Mouse (Mus musculus) inflammation-experienced regulatory T-cells, adult 6 months (primary cell): Measurements from ENCODE around the gene Rmnd5a. TPM values are rescaled to one million over a fixed set of nuclear protein-coding genes. Genes with fewer than 3 reads are reported as not detected.
"Not testable (repeated sequence)": the region's sequence is repeated elsewhere in the genome, so short reads cannot be mapped to it uniquely, and the experiment has no call there.

Source experiments
- ATAC-seq: one replicate; pipeline ENCODE4 v1.8.0; 2017
- polyA plus RNA-seq, 3 experiments: library from polyadenylated mRNA; unstranded; fragments of 100-300 nt; shearing (Covaris generic); gene quantifications; one replicate each; pipeline ENCODE4 v1.2.1; 2017

Gene Rmnd5a
- polyA plus RNA-seq, result 10 to 100 TPM; 12.3 to 17.7 (median 13.4) TPM

DNA sequence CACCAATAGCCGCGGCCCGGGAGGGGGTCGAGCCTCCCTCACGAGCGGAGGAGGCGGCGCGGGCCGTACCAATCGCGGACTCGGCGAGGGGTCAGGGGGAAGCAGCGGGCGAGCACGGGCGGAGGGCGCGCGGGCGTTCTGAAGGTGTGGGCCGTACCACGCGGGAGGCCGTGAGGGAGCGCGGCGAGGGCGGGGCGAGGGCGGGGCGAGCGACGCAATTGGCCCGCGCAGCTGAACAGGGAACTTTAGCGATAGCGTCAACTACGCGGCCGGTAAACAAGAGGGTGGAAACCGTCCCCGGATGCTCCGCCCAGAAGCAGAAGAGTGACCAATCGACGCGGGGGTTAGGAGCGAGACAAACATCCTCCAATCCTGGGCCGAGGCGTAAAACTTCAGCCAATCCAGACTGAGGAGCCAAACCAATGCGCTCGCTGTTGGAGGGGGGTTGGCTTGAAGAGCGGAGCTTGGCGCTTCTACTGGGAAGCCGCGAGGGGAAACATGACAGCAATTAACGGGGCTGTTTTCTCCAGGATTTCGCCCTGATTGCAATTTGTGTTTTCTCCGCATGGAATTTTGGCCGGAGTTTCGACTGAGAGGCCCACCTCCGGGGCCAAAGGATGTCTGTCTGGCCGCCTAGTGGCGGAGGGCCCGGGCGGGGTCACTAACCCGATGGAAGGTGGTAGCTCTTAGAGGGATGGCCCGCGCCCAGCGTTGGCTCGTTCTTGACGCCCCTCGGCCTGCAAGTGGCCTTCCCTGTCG is at the start of gene Rmnd5a:
Gene Rmnd5a (minus strand): TSS at position 146 of the 759 bp plus-strand sequence.
- peak; percentile 93 for ATAC-seq

DNA sequence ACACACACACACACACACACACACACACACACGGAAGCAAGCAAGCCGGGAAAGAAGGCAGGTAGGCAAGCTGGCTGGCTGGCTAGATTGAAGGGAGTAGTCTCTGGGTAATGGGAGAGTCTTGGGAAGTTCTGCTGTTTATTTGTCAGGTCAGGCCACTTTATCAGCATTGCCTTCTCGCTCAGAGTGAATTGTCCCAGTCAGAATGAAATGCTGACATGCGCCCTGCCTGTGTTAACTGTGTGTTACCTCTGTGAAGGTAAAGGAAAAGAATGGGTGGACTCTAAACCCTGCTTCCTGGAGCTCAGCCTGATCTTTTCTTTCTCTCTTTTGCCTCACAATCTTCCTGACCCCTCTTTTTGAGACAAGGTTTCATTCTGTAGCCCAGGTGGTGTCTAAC is 47.5 kb upstream of the Rmnd5a start:
- no peak for ATAC-seq

DNA sequence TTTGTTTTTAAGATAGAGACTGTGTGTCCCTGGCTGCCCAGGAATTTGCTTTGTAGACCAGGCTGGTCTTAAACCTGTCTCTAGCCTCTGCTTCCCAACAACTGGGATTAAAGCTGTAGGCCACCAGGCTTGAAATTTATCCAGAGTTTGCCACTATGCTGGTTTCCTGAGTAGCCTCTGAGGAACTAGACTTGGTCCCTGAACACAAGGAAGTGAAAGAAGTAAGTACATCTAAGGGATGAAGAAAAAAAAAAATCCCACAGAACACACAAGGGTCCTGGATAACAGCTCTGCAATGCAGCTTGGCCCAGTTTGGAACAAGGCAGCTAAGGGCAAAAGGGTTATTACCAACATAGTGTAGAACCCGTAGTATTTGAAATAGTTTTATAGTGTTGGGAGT is 46.4 kb upstream of the Rmnd5a start:
- no peak for ATAC-seq

DNA sequence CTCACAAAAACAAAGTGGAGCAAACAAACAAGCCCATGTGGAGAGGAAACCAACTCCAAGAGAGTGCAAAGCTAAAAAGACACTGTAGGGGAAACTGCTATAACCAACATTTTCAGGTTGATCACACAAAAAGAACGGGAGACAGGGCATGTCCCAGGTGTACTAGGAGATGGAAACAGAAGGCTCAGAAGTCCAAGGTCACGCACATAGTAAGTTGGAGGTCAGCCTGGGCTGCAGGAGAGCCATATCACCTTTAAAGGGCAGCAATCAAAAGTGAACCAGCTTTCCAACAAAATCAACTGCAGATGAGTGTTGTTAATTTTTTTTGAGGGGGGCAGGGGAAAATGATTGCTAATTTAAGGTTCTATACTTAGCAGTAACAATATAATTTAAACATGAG is 45.8 kb upstream of the Rmnd5a start:
- no peak for ATAC-seq

DNA sequence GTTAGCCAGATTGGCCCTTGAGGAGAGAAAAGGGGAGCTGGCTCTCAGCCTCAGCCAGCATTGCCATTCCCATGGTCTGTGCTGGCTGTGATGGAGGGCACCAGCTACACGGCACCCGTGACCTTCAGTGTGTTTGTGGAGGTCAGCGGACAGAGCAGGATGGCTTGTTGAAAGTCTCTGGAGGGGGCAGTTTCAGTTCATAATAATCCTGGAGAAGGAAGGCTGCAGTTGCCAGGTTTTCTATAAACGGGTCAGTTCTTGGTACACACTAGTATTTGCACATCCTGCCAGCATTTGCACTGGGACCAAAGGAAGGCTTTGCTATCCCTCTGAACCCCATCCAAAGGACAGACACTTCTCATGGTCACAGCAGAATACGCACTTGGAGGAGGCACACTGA is 44.8 kb upstream of the Rmnd5a start:
- no peak for ATAC-seq

DNA sequence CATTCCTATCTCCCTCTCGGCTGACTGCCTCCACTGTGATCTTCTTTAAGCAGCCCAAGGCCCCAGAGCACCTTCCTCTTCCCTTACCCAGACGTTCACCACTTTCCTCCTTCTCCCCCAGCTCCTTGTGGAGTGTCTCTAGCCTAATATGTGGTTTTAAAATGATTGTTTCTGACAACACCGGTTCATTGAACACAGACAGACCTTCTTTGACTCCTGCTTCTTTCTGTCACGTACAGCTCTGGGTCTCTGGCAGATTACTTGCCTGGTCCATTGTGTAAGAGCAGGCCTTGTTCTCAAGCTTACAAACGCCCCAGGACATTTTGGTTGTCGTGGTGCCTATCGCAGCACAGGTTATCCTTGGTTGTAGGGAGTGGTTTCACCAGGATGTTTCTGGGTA is 40.7 kb upstream of the Rmnd5a start:
- no peak for ATAC-seq

DNA sequence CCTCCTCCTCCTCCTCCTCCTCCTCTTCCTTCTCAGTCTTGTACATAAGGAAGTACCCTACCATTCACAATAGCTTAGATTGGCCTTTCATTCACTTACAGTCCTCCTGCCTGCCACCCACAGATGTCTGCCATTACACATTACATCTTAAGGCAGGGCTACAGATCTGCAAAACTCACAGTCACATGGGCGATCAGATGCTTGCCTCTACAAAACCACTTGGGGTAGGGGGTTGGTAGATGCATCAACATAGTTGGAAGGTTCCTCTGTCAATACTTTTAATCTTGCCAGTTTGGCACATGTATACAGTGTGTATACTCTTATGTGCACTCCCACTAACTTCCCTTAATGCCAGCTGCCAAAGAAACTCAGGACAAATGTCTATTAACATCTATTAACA is 39.7 kb upstream of the Rmnd5a start:
- no peak for ATAC-seq

DNA sequence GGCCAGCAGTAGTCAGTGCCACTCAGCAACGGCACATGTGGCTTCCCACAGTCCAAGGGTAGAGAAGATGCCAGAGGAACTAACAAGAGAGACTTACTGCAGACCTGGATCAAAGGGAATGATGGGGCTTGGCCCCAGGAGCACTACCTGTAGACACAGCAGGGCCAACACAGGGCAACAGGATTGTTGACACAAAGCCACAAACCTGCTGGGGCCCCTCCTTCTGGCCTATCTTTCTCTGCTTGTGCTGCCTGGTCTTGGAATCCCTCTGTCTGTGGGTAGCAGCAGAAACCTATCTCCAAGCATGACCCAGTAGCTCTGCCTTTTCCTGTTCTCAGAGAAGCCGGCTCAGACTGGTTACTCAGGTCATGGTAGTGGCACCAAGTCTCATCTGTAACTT is 39.2 kb upstream of the Rmnd5a start:
- not testable (repeated sequence) for ATAC-seq

DNA sequence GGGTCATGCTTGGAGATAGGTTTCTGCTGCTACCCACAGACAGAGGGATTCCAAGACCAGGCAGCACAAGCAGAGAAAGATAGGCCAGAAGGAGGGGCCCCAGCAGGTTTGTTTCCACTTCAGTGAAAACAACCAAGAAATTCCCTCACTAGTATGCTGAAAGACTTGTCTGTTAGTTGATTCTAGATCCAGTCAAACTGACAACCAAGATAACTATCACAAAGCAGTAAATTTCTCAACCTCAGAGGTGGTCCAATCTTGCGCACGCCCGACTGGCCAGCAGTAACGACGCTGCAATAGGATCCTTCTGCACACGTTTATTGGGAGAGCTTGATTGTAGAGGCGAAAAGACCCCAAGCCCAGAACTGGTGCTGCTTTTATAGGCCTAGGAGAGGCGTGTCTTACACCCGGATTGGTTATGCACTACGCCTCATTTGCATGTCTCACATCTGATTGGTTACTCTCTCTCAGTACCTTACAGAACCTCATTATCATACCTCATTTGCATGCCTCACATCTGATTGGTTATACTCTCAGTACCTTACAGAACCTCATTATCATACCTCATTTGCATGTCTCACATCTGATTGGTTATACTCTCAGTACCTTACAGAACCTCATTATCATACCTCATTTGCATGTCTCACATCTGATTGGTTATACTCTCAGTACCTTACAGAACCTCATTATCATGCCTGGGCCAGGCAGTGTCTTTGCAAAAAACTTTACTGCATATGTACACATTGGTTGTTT is 38.6 kb upstream of the Rmnd5a start:
- not testable (repeated sequence) for ATAC-seq

DNA sequence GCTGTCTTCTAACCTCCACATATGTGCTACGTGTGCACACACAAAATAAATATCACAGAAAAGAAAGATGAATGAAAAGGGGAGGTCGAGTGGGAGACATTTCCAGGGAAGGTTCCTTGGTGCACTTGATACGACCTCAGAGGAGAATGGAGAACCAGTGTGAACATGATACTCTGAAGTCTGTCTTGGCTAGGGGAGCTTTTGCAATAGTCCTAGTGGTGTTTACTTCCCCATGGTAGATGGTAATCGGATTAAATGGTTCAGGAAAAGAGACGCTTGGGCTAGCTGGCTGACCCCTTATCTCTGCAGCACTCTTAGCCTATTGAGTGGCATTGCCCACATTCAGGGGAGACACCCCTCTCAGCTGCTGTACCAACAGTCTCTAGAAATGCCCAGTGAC is 36.3 kb upstream of the Rmnd5a start:
- no peak for ATAC-seq

DNA sequence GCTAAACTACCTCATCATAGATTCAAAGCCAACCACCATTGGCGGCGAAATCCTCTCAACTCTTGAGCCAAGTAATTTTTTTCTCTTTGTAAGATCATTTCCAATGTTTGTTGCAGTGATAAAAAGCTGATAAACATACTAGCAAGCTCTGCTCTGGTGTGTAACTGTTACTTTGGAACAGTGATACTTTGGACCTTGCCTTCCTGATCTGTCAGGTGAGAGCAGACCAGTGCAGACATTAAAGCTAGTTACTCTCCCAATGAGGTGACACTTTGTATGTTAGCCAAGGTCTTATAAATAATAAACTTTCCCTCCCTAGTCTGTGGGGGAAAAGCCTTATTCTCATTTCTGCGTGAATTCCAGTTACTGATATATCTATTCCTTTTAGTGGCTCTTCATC is 35.2 kb upstream of the Rmnd5a start:
- ATAC-seq, result no peak

DNA sequence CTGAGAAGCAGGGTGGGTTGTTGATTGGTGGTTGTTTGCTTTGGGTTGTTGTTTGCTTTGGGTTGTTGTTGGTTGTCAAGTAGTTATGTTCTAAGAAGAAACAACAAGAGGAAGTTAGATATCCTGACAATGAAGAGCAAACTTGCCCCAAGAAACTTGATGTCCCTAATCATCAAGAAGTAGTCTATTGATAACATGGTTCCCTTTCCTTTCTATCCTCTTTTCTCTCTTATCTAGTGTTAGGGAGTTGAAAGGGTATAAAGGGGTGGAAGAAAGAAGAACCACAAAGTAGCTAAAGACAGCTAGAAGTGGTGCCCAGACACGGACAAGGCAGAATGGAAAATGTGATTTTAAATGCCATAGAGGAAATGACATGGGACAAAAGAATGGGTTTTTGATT is 32.3 kb upstream of the Rmnd5a start:
- no peak for ATAC-seq

DNA sequence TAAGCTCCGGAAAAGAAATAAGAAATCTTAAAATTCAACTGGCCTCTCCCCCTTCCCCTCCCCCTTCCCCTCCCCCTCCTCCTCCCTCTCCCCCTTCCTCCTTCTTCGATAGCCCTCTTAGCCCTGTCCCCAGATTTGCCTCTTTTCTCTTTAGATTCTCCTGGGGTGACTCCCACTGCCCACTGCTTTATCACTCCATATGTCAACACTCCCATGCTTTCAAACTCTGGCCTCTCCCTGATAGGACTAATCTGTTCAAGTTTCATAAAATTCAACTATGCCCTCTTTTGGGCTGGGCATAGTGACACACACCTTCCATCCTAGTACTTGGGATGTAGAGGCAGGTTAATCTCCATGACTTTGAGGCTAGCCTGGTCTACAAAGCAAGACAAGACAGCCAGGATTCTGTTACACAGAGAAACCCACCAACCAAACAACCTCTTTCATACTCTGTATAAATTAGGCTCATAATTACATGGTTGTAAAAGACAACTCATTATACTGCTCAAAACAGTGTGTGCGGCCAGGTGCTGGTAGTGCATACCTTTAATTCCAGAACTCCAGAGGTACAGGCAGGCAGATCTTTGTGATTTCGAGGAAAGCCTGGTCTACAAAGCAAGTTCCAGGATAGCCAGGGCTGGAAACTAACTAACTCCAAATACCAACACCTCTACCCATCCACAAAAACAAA is 31.5 kb upstream of the Rmnd5a start:
- no peak for ATAC-seq

DNA sequence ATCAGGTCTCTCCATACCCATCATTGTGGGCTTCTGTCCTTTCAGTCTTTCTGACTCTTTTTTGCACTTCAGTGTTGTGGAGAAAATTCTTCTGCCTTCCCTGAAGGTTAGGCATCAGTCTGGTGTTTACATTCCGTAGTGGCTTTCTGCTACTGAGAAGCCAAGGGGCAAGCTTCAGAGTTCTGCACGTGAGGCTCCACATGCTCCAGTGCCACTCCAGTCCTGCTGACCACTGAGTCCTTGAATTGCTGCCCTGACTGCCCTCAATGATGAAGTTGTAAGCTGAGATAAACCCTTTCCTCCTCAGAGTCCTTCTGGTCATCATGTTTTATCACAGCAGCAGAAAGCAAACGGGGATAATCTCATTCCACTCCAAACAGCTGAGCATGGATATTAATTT is 28.9 kb upstream of the Rmnd5a start:
- ATAC-seq, result no peak

DNA sequence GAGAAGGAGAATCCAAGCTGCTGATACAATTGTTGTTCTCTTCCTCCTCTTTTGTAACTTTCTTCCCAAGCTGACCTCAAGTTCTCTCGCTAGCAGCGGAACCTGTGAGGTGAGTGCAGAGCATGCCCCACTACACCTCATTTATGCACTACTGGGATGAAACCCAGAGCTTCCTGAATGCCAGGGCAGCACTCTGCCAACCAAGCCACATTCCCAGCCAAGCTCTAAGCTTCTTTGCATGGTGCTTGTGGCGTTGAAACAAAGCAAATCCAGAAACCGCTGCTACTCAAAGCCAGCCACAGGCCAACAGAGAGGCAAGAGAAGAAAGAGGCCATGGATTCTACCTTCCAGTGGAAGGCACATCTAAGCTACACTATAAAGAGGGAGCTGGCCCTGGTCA is 27.3 kb upstream of the Rmnd5a start:
- no peak for ATAC-seq

DNA sequence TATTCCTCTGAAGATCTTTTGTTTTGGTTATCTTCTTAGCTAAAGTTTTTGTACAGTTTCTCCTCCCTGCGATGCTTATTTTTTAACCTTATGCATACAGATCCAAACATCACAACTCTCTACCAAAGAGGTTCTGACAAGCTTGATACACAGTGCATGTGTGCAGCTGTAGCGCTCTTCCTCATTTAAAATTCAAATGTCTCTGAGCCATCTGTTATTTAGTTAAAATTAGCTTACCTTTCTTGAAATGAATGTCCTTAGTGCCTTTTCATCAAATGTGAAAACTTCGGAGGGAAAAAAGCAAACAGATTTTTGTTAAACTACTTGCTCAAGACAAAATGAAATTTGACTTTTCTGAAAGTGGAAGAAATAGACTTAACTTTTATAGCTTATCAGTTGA is 24.7 kb upstream of the Rmnd5a start:
- ATAC-seq, result no peak

DNA sequence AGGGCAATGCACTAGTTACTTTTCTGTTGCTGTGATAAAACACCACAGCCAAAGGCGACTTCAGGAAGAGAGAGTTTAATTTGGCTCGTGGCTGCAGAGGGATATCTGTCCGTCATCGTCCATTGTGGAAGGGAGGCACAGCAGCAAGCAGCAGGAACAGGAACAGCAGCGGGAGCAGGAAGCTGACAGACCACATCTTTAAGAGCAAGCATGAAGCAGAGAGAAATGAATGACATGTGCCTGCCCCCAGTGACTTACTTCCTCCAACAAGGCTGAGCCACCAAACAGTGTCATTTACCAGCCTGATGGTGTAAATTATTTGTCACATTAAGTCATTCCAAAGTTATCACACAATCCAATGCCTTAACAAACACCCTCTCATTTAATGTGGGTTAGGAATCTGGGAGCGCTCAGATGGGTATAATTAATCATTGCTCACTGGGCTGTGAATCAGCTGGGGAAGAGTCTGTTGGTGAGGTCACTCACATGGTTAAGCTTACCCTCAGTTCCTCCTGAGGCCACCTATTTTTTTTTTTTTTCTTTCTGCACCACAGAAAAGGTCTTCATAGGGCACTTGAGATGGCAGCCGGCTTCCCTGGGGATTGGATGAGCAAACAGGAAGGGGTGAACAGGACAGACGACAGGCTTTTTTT is 17.6 kb upstream of the Rmnd5a start:
- no peak for ATAC-seq

DNA sequence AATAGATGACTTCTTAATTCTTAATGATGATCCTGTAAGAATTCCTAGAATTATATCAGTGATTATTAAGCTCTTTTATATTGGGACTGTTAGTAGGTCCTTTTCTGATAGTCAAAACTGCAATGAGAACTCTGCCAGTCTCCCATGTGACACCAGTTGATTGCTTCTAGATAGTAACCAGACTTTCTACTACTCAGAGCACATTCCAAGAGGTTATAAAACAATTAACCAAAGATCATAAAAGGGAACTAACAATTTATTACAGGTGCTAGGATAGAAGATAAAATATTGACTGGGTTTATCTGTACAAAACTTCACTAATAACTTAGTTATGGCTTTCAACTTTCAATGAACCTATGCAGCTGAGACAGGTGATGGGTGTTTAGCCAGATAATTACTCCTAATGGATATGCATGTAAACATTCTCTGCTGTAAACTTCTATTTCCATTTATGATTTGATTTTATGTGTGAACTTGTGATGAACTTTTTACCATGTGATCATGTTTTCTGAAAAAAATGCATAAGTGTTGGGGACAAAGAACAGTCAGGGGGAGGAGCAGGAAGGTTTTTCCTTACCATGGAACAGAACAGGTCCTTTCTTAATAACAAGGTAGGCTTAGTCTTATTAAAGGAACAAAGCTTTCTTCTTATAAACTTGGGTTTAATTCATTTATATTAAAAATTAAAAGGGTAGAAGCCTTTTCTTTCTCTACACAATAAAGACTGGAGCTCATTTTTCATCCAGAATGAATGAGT is 13.7 kb upstream of the Rmnd5a start:
- not testable (repeated sequence) for ATAC-seq

DNA sequence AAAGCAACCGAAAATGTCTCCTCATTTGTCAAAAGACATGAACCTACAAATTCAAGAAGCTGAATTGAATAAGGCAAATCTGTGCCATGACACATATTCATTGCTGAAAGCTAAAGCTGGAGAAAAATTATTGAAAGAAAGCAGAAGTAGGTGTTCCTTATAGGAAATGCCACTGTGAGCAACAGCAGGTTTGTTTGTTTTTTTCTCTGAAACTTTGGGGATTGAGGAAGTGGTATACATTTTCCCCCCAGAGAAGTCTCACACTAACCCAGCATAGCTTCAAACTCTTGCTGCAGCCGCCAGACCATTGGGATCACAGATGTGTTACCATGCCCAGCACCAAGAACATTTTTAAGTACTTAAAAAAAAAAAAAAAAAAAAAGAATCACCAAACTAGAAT is 12.4 kb upstream of the Rmnd5a start:
- no peak for ATAC-seq

DNA sequence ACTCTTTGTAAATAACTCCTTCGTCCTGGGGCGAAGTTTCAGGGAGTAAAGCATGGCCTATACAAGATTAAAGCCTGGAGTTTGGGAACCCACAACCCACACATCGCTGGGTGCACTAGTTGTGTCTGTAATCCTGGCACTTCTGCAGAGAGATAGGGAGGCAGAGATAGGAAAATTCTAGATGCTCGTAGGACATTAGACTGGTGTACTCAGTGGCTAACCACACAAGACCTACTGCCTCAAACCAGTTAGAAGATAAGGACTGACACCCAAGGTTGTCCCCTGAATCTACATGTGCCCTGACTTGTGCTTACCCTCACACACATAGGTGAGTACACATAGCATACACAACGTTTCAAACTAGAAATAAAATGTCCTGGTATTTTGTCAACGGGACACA is 5.1 kb upstream of the Rmnd5a start:
- no peak for ATAC-seq

DNA sequence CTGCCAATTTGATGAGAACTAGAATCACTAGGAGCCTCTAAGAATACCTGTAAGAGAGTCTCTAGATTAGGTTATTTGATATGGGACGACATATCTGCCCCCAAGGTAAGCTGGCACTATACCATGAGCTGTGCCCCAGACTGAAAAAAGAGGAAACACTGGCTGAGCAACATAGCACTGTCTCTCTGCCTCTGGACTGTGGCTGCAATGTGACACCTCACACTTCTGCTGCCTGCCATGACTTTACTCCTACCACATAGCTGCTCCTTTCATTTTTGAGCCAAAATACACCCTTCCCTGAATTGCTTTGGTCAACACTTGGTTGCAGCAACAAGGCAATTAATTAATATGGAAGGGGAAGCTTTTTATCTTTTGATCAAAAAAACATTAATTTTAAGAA is 4.3 kb upstream of the Rmnd5a start:
- ATAC-seq, result no peak

DNA sequence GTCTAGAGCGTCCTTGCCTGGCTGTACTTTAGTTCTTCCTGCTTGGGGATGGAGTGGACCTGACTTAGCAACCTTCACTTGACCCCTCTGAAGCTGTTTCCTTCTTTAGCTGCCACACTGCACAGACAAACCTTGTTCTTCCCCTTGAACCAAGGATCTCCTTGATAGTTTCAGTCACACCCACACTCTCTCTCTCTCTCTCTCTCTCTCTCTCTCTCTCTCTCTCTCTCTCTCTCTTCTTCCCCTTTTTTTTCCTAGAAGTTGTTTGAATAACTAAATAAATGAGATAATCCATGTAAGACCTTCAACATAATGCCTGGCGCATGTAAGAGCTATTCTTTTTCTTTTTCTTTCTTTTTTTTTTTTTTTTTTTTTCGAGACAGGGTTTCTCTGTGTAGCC is 1.7 kb upstream of the Rmnd5a start:
- ATAC-seq, result no peak

DNA sequence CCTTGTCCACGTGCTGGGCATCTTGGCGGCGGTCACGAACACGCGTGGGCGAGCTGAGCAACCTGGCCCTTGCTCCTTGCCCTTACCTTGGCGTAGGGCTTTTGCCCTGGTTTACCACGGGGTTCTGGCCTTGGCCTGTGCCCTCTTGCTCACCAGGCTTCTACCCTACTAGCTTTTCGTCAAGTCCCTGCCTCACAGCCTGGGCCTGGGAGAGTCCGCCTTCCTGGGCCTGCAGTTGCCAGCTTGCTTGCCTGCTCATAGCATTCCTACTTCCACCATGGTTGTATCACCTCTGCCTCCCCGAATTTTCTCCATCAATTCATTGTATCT is 779 bp upstream of the Rmnd5a start:
- ATAC-seq, result no peak
